Mouse (Mus musculus) kidney, postnatal 0 days (tissue): ENCODE measurements around the gene Mrpl2. TPM values are rescaled to one million over a fixed set of nuclear protein-coding genes. Genes with fewer than 3 reads are reported as not detected.

ENCODE experiments used
- ATAC-seq: fragments of 200-750 bp; cut with Nextera tagmentation; replicated peaks from 2 replicates; pipeline ENCODE4 v1.8.0; 2017; ENCODE audit warnings: low read depth, moderate number of reproducible peaks, moderate TSS enrichment, moderate library complexity; ENCODE audit not compliant: low FRiP score
- DNase-seq: peaks from one replicate; pipeline ENCODE4 v3.0.0-alpha.2; 2016; ENCODE audit warnings: low spot score
- H3K27ac ChIP-seq: fragments of 300-500 bp; sonication (generic); 2 replicates; pipeline ENCODE4 v1.5.1; 2014; ENCODE audit warnings: mild to moderate bottlenecking
- H3K27me3 ChIP-seq: fragments of 300-500 bp; sonication (generic); 2 replicates; pipeline ENCODE4 v1.6.1; 2014; ENCODE audit warnings: low read length, mixed read lengths; ENCODE audit not compliant: insufficient read depth
- H3K36me3 ChIP-seq: fragments of 300-500 bp; sonication (generic); 2 replicates; pipeline ENCODE4 v1.6.1; 2014; ENCODE audit warnings: low read length, mixed read lengths; ENCODE audit not compliant: insufficient read depth
- H3K4me1 ChIP-seq: fragments of 300-500 bp; sonication (generic); replicated peaks from 2 replicates; pipeline ENCODE4 v1.6.1; 2014; ENCODE audit warnings: antibody characterized with exemption, low read length, mixed read lengths; ENCODE audit not compliant: insufficient read depth
- H3K4me2 ChIP-seq: fragments of 300-500 bp; sonication (generic); 2 replicates; pipeline ENCODE4 v1.6.1; 2014; ENCODE audit warnings: mild to moderate bottlenecking, low read length, moderate library complexity, mixed read lengths
- H3K4me3 ChIP-seq: fragments of 300-500 bp; sonication (generic); replicated peaks from 2 replicates; pipeline ENCODE4 v1.5.1; 2014; ENCODE audit warnings: low read depth, low read length
- H3K9ac ChIP-seq: fragments of 300-500 bp; sonication (generic); 2 replicates; pipeline ENCODE4 v1.6.1; 2014; ENCODE audit warnings: low read depth, low read length
- H3K9me3 ChIP-seq: fragments of 300-500 bp; sonication (generic); replicated peaks from 2 replicates; pipeline ENCODE4 v1.6.1; 2016; ENCODE audit warnings: low read length, inconsistent platforms, mixed read lengths
- CTCF ChIP-seq: IDR thresholded peaks from 2 replicates; pipeline ENCODE4 v1.5.1; 2016; ENCODE audit warnings: antibody characterized with exemption, low read depth, mild to moderate bottlenecking, moderate library complexity
- WGBS: fragments of 180-500 bp; shearing (Covaris S2); extraction: QIAGEN DNeasy Blood & Tissue Kit; methylation state at CpG from one replicate; pipeline ENCODE4 v1.1.7; 2014; 5-methylcytosine and 5-hydroxymethylcytosine counted together
- polyA plus RNA-seq: library from polyadenylated mRNA; unstranded; fragments of >200 nt; fragmentation: Nextera tagmentation; extraction: Ambion mirVana; gene quantifications from 2 replicates; pipeline ENCODE4 v1.2.1, GENCODE M21; 2015

Gene Mrpl2
- polyA plus RNA-seq, 1 experiment from 2014 or later = 144 TPM

GRCm38 (mm10) chr17:46613229-46613628, 32.8 kb upstream of the Mrpl2 start:
- ATAC-seq (no peak), DNase-seq (no peak)
- no peaks in the 10 kb centered on the region for H3K9me3 ChIP-seq
- TF ChIP-seq CTCF = no peak
- H3K27me3 ChIP-seq = no peaks in the 10 kb centered on the region
- peaks cover 64% of the 10 kb centered on the region for H3K4me1 ChIP-seq
- WGBS = 19% methylated on average over 3 of the region's 3 CpGs
- H3K36me3 ChIP-seq = no peaks in the 10 kb centered on the region
- H3K4me3 ChIP-seq = no peak overlapping the region
- 0 out of 2 replicates have a peak overlapping the region, but pooled peaks have one; percentile 18 for H3K9ac ChIP-seq
- peak overlapping the region; percentile 16 for H3K4me2 ChIP-seq
- H3K27ac ChIP-seq = peak overlapping the region; percentile 75

- DNase-seq = no peak
- TF ChIP-seq CTCF = no peak
- H3K9ac ChIP-seq = no peak overlapping the region; the same call in 1 of the 2 replicates
- peaks cover 73% of the 10 kb centered on the region for H3K4me1 ChIP-seq
- no peak for ATAC-seq
- H3K4me3 ChIP-seq = no peak overlapping the region
- H3K36me3 ChIP-seq = no peaks in the 10 kb centered on the region
- peak overlapping the region; percentile 90 for H3K27ac ChIP-seq
- no peaks in the 10 kb centered on the region for H3K27me3 ChIP-seq
- WGBS = 20% methylated on average over 12 of the region's 12 CpGs
- peak overlapping the region; percentile 41 for H3K4me2 ChIP-seq
- H3K9me3 ChIP-seq = no peaks in the 10 kb centered on the region
Measured at GRCm38 (mm10) chr17:46617799-46618198, 28.2 kb upstream of the Mrpl2 start.

GRCm38 (mm10) chr17:46618394-46618768, 27.6 kb upstream of the Mrpl2 start:
- ATAC-seq = peak; percentile 48; the same call in 1 of the 2 replicates
- H3K4me2 ChIP-seq = peak overlapping the region; percentile 41

GRCm38 (mm10) chr17:46618769-46619682, 27.0 kb upstream of the Mrpl2 start:
- peak overlapping the region; percentile 90 for H3K27ac ChIP-seq
- no peak; the same call in 1 of the 2 replicates for ATAC-seq
- no peak for TF ChIP-seq CTCF
- no peaks in the 10 kb centered on the region for H3K36me3 ChIP-seq
- 13% methylated on average over 27 of the region's 27 CpGs for WGBS
- H3K27me3 ChIP-seq = no peaks in the 10 kb centered on the region
- H3K9ac ChIP-seq = peak overlapping the region; percentile 38; the same call in 1 of the 2 replicates
- no peak overlapping the region for H3K4me3 ChIP-seq
- peaks cover 70% of the 10 kb centered on the region for H3K4me1 ChIP-seq
- H3K4me2 ChIP-seq = peak overlapping the region; percentile 41
- no peaks in the 10 kb centered on the region for H3K9me3 ChIP-seq
- DNase-seq = no peak

More at GRCm38 (mm10) chr17:46618394-46618768, 27.6 kb upstream of the Mrpl2 start:
- no peaks in the 10 kb centered on the region for H3K9me3 ChIP-seq
- H3K27ac ChIP-seq = peak overlapping the region; percentile 90
- 0 out of 2 replicates have a peak, but pooled peaks have one; percentile 6 for TF ChIP-seq CTCF
- no peak overlapping the region for H3K4me3 ChIP-seq
- peaks cover 70% of the 10 kb centered on the region for H3K4me1 ChIP-seq
- no peaks in the 10 kb centered on the region for H3K36me3 ChIP-seq
- H3K9ac ChIP-seq = no peak overlapping the region
- DNase-seq = peak; percentile 92
- H3K27me3 ChIP-seq = no peaks in the 10 kb centered on the region
- WGBS = 8% methylated on average over 6 of the region's 6 CpGs

GRCm38 (mm10) chr17:46619683-46620357, 26.2 kb upstream of the Mrpl2 start:
- no peak overlapping the region for H3K4me3 ChIP-seq
- no peak for DNase-seq

GRCm38 (mm10) chr17:46621324-46621723, 24.7 kb upstream of the Mrpl2 start:
- Histone ChIP-seq H3K36me3 (no peaks in the 10 kb centered on the region), H3K4me3 (no peak overlapping the region), H3K9ac (no peak overlapping the region), H3K4me2 (peak overlapping the region; percentile 8), H3K9me3 (no peaks in the 10 kb centered on the region), H3K27ac (peak overlapping the region; percentile 37; the same call in 1 of the 2 replicates), H3K27me3 (no peaks in the 10 kb centered on the region), H3K4me1 (peaks cover 74% of the 10 kb centered on the region)
- ATAC-seq (no peak), DNase-seq (peak; percentile 79)
- WGBS = 25% methylated on average over 15 of the region's 15 CpGs
- no peak for TF ChIP-seq CTCF

More at GRCm38 (mm10) chr17:46619683-46620357, 26.2 kb upstream of the Mrpl2 start:
- Histone ChIP-seq H3K36me3 (no peaks in the 10 kb centered on the region), H3K27ac (peak overlapping the region; percentile 90), H3K4me1 (peaks cover 75% of the 10 kb centered on the region), H3K27me3 (no peaks in the 10 kb centered on the region), H3K4me2 (peak overlapping the region; percentile 41; the same call in 1 of the 2 replicates), H3K9ac (peak overlapping the region; percentile 38; the same call in 1 of the 2 replicates), H3K9me3 (no peaks in the 10 kb centered on the region)
- ATAC-seq = no peak
- no peak for TF ChIP-seq CTCF
- 26% methylated on average over 16 of the region's 16 CpGs for WGBS
